Mouse (Mus musculus) neural tube, embryonic 12.5 days (tissue): ENCODE results near the gene Tab1. TPM values are rescaled to one million over a fixed set of nuclear protein-coding genes. Genes with fewer than 3 reads are reported as not detected.

Source experiments
- ATAC-seq: fragments of 200-750 bp; cut with Nextera tagmentation; 2 replicates; pipeline ENCODE4 v1.8.0; 2017; ENCODE audit warnings: low read depth, mild to moderate bottlenecking, moderate TSS enrichment, moderate library complexity; ENCODE audit not compliant: low FRiP score
- H3K27ac ChIP-seq: fragments of 300-500 bp; sonication (generic); 2 replicates; pipeline ENCODE4 v1.5.1; 2016
- H3K27me3 ChIP-seq: fragments of 300-500 bp; sonication (generic); replicated peaks from 2 replicates; pipeline ENCODE4 v1.6.1; 2016; ENCODE audit warnings: mild to moderate bottlenecking
- H3K36me3 ChIP-seq: fragments of 300-500 bp; sonication (generic); 2 replicates; pipeline ENCODE4 v1.6.1; 2016; ENCODE audit warnings: mild to moderate bottlenecking
- H3K4me1 ChIP-seq: fragments of 300-500 bp; sonication (generic); 2 replicates; pipeline ENCODE4 v1.6.1; 2016
- H3K4me2 ChIP-seq: fragments of 300-500 bp; sonication (generic); replicated peaks from 2 replicates; pipeline ENCODE4 v1.6.1; 2016; ENCODE audit warnings: mild to moderate bottlenecking
- H3K4me3 ChIP-seq: fragments of 300-500 bp; sonication (generic); 2 replicates; pipeline ENCODE4 v1.5.1; 2016
- H3K9ac ChIP-seq: fragments of 300-500 bp; sonication (generic); 2 replicates; pipeline ENCODE4 v1.6.1; 2016; ENCODE audit warnings: mild to moderate bottlenecking
- H3K9me3 ChIP-seq: fragments of 300-500 bp; sonication (generic); 2 replicates; pipeline ENCODE4 v1.6.1; 2016; ENCODE audit warnings: mild to moderate bottlenecking
- WGBS: fragments of 180-500 bp; shearing (Covaris S2); methylation state at CpG from one replicate; pipeline ENCODE4 v1.1.7; 2016; 5-methylcytosine and 5-hydroxymethylcytosine counted together
- polyA plus RNA-seq: library from polyadenylated mRNA; unstranded; fragments of >200 nt; fragmentation: Nextera tagmentation; extraction: Ambion mirVana; gene quantifications from 2 replicates; pipeline ENCODE4 v1.2.1, GENCODE M21; 2016

Gene Tab1
- polyA plus RNA-seq, 1 experiment from 2014 or later, result 42.4 TPM

GRCm38 (mm10) chr15:80158707-80159090 lies 25.8 kb downstream of the Tab1 start:
- H3K4me2 ChIP-seq, result no peak overlapping the region
- H3K4me1 ChIP-seq, result peaks cover 6% of the 10 kb centered on the region; the same call in 1 of the 2 replicates
- no peak overlapping the region for H3K4me3 ChIP-seq
- H3K9ac ChIP-seq, result no peak overlapping the region
- ATAC-seq, result no peak
- H3K27me3 ChIP-seq, result no peaks in the 10 kb centered on the region
- H3K36me3 ChIP-seq, result peaks cover 84% of the 10 kb centered on the region
- 55% methylated on average over 4 of the region's 4 CpGs for WGBS
- no peaks in the 10 kb centered on the region for H3K9me3 ChIP-seq
- no peak overlapping the region for H3K27ac ChIP-seq

GRCm38 (mm10) chr15:80159286-80159901 lies 26.5 kb downstream of the Tab1 start:
- H3K4me2 ChIP-seq, result no peak overlapping the region
- H3K9me3 ChIP-seq, result no peaks in the 10 kb centered on the region
- no peak overlapping the region for H3K27ac ChIP-seq
- H3K9ac ChIP-seq, result no peak overlapping the region
- peaks cover 77% of the 10 kb centered on the region for H3K36me3 ChIP-seq
- H3K4me3 ChIP-seq, result no peak overlapping the region
- no peak for ATAC-seq
- WGBS, result 60% methylated on average over 8 of the region's 8 CpGs
- H3K27me3 ChIP-seq, result no peaks in the 10 kb centered on the region
- H3K4me1 ChIP-seq, result peaks cover 6% of the 10 kb centered on the region; the same call in 1 of the 2 replicates

- Histone ChIP-seq H3K27me3 (no peaks in the 10 kb centered on the region), H3K9me3 (no peaks in the 10 kb centered on the region), H3K4me2 (no peak overlapping the region), H3K36me3 (peaks cover 69% of the 10 kb centered on the region), H3K9ac (no peak overlapping the region), H3K27ac (no peak overlapping the region), H3K4me3 (no peak overlapping the region), H3K4me1 (peaks cover 6% of the 10 kb centered on the region; the same call in 1 of the 2 replicates)
- ATAC-seq, result no peak
- WGBS, result 89% methylated on average over 13 of the region's 13 CpGs
These were observed 27.3 kb downstream of the Tab1 start for GRCm38 (mm10) chr15:80160223-80160622.

GRCm38 (mm10) chr15:80160726-80161125 lies 27.8 kb downstream of the Tab1 start:
- ATAC-seq, result no peak
- Histone ChIP-seq H3K4me3 (no peak overlapping the region), H3K27me3 (no peaks in the 10 kb centered on the region), H3K9ac (no peak overlapping the region), H3K36me3 (peaks cover 64% of the 10 kb centered on the region), H3K9me3 (no peaks in the 10 kb centered on the region), H3K27ac (no peak overlapping the region), H3K4me1 (peaks cover 6% of the 10 kb centered on the region; the same call in 1 of the 2 replicates), H3K4me2 (no peak overlapping the region)
- 88% methylated on average over 4 of the region's 4 CpGs for WGBS

GRCm38 (mm10) chr15:80161199-80161598 lies 28.3 kb downstream of the Tab1 start:
- WGBS, result 84% methylated on average over 3 of the region's 3 CpGs
- no peaks in the 10 kb centered on the region for H3K27me3 ChIP-seq
- H3K9me3 ChIP-seq, result no peaks in the 10 kb centered on the region
- peaks cover 59% of the 10 kb centered on the region for H3K36me3 ChIP-seq
- no peak overlapping the region for H3K4me3 ChIP-seq
- no peak for ATAC-seq
- no peak overlapping the region for H3K4me2 ChIP-seq
- peaks cover 6% of the 10 kb centered on the region; the same call in 1 of the 2 replicates for H3K4me1 ChIP-seq
- no peak overlapping the region for H3K27ac ChIP-seq
- H3K9ac ChIP-seq, result no peak overlapping the region

GRCm38 (mm10) chr15:80162401-80162964 lies 29.6 kb downstream of the Tab1 start:
- Histone ChIP-seq H3K27me3 (no peaks in the 10 kb centered on the region), H3K9me3 (no peaks in the 10 kb centered on the region), H3K27ac (no peak overlapping the region), H3K4me1 (peaks cover 6% of the 10 kb centered on the region; the same call in 1 of the 2 replicates), H3K36me3 (peaks cover 51% of the 10 kb centered on the region), H3K9ac (no peak overlapping the region), H3K4me3 (no peak overlapping the region), H3K4me2 (no peak overlapping the region)
- ATAC-seq, result no peak
- WGBS, result 83% methylated on average over 4 of the region's 4 CpGs

GRCm38 (mm10) chr15:80163274-80163673 lies 30.3 kb downstream of the Tab1 start:
- no peak overlapping the region for H3K4me3 ChIP-seq
- H3K9me3 ChIP-seq, result no peaks in the 10 kb centered on the region
- no peak overlapping the region for H3K4me2 ChIP-seq
- H3K27ac ChIP-seq, result no peak overlapping the region
- no peaks in the 10 kb centered on the region for H3K27me3 ChIP-seq
- H3K36me3 ChIP-seq, result peaks cover 43% of the 10 kb centered on the region
- 86% methylated on average over 11 of the region's 11 CpGs for WGBS
- ATAC-seq, result no peak
- H3K4me1 ChIP-seq, result peaks cover 6% of the 10 kb centered on the region; the same call in 1 of the 2 replicates
- H3K9ac ChIP-seq, result no peak overlapping the region

GRCm38 (mm10) chr15:80163716-80164115 lies 30.8 kb downstream of the Tab1 start:
- H3K4me2 ChIP-seq, result no peak overlapping the region
- H3K9me3 ChIP-seq, result no peaks in the 10 kb centered on the region
- no peak for ATAC-seq
- H3K9ac ChIP-seq, result no peak overlapping the region
- no peak overlapping the region for H3K4me3 ChIP-seq
- H3K36me3 ChIP-seq, result peaks cover 39% of the 10 kb centered on the region
- H3K27me3 ChIP-seq, result no peaks in the 10 kb centered on the region
- peaks cover 6% of the 10 kb centered on the region; the same call in 1 of the 2 replicates for H3K4me1 ChIP-seq
- no peak overlapping the region for H3K27ac ChIP-seq
- WGBS, result 88% methylated on average over 4 of the region's 4 CpGs

- H3K9me3 ChIP-seq, result no peaks in the 10 kb centered on the region
- no peak overlapping the region for H3K4me2 ChIP-seq
- peaks cover 22% of the 10 kb centered on the region for H3K36me3 ChIP-seq
- WGBS, result 58% methylated on average over 5 of the region's 5 CpGs
- H3K4me3 ChIP-seq, result no peak overlapping the region
- H3K4me1 ChIP-seq, result no peaks in the 10 kb centered on the region
- H3K27me3 ChIP-seq, result no peaks in the 10 kb centered on the region
- no peak overlapping the region for H3K27ac ChIP-seq
- no peak overlapping the region for H3K9ac ChIP-seq
- no peak for ATAC-seq
These were observed 32.5 kb downstream of the Tab1 start for GRCm38 (mm10) chr15:80165396-80165795.

- Histone ChIP-seq H3K4me1 (peaks cover 1% of the 10 kb centered on the region; the same call in 1 of the 2 replicates), H3K9ac (0 out of 2 replicates have a peak overlapping the region, but pooled peaks have one; percentile 6), H3K36me3 (no peaks in the 10 kb centered on the region), H3K27me3 (no peaks in the 10 kb centered on the region), H3K4me2 (no peak overlapping the region), H3K27ac (no peak overlapping the region), H3K4me3 (no peak overlapping the region), H3K9me3 (no peaks in the 10 kb centered on the region)
- no peak for ATAC-seq
- WGBS, result 95% methylated on average over 1 of the region's 1 CpGs
These were observed 36.6 kb downstream of the Tab1 start for GRCm38 (mm10) chr15:80169484-80169883.

GRCm38 (mm10) chr15:80170357-80170756 lies 37.4 kb downstream of the Tab1 start:
- H3K4me3 ChIP-seq, result no peak overlapping the region
- H3K9ac ChIP-seq, result no peak overlapping the region
- H3K27me3 ChIP-seq, result no peaks in the 10 kb centered on the region
- H3K9me3 ChIP-seq, result no peaks in the 10 kb centered on the region
- no peaks in the 10 kb centered on the region for H3K36me3 ChIP-seq
- ATAC-seq, result no peak
- H3K27ac ChIP-seq, result no peak overlapping the region
- no peak overlapping the region for H3K4me2 ChIP-seq
- H3K4me1 ChIP-seq, result peaks cover 10% of the 10 kb centered on the region
- 65% methylated on average over 4 of the region's 4 CpGs for WGBS

- Histone ChIP-seq H3K27ac (no peak overlapping the region), H3K9ac (no peak overlapping the region), H3K9me3 (no peaks in the 10 kb centered on the region), H3K36me3 (no peaks in the 10 kb centered on the region), H3K27me3 (no peaks in the 10 kb centered on the region), H3K4me3 (no peak overlapping the region), H3K4me2 (peak overlapping the region; percentile 7; the same call in 1 of the 2 replicates), H3K4me1 (peaks cover 19% of the 10 kb centered on the region)
- ATAC-seq, result no peak
- WGBS, result 10% methylated on average over 8 of the region's 8 CpGs
These were observed 38.4 kb downstream of the Tab1 start for GRCm38 (mm10) chr15:80171286-80171685.

GRCm38 (mm10) chr15:80171791-80172190 lies 38.9 kb downstream of the Tab1 start:
- H3K4me2 ChIP-seq, result peak overlapping the region; percentile 7; the same call in 1 of the 2 replicates
- no peaks in the 10 kb centered on the region for H3K9me3 ChIP-seq
- H3K4me3 ChIP-seq, result no peak overlapping the region
- H3K9ac ChIP-seq, result no peak overlapping the region
- no peak for ATAC-seq
- H3K36me3 ChIP-seq, result no peaks in the 10 kb centered on the region
- no peak overlapping the region for H3K27ac ChIP-seq
- 22% methylated on average over 6 of the region's 6 CpGs for WGBS
- H3K4me1 ChIP-seq, result peaks cover 20% of the 10 kb centered on the region
- H3K27me3 ChIP-seq, result no peaks in the 10 kb centered on the region
